Comparison of ENCODE assay signal across 22 mouse cellular contexts in the genomic region with DNA sequence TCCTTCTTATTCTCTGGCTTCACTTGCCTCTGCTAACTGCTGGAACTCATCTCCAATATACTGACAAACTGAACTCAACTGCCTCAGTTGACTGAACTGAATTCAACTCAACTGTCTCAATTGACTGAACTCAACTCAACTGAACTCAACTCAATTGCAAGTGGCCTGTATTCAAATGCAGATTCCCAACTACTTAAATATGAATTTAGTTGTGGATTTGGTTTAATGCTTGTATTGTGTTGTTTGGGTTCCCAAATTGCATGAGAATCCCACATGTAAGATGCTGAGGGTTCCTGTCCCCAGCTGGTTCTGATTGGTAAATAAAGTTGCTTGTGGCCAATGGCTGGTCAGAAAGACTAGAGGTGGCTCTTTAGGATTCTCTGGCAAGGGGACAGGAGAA.
DNase-seq lines count a peak whose midpoint lies in the region; ATAC-seq and TF ChIP-seq lines count a peak whose summit lies in the region.
"Had no signal": no experiment of that assay in that cellular context is flagged by ENCODE, and none has a peak within 500 bp of the region (broad histone marks: within the 10 kb centered on the region; RNA-seq: fewer than 3 reads in every experiment).

No protein-coding gene starts in this region.

- no peak overlapping the region for H3K27ac ChIP-seq in ES-E14 (ENCODE audit: insufficient read depth, low read depth, low read length, poor library complexity, severe bottlenecking)
- H3K27ac ChIP-seq: embryonic facial prominence, embryonic 10.5 days; embryonic facial prominence, embryonic 12.5 days; forebrain, embryonic 13.5 days; forebrain, embryonic 15.5 days had no signal

- no peak overlapping the region for H3K9ac ChIP-seq in ES-E14 (ENCODE audit: insufficient read depth, low read depth, low read length, poor library complexity, severe bottlenecking)
- H3K9ac ChIP-seq: embryonic facial prominence, embryonic 12.5 days; forebrain, embryonic 13.5 days; forebrain, embryonic 15.5 days; forebrain, postnatal 0 days had no signal

- in situ Hi-C loops in ES-E14 (cut with MboI; ENCODE audit: low sequenced_read_pairs in 2 of 2, unreplicated experiment in 2 of 2) = no loop called here

- no peaks in the 10 kb centered on the region for H3K9me3 ChIP-seq in ES-E14 (ENCODE audit: control insufficient read depth, insufficient read depth, low read depth, low read length)
- H3K9me3 ChIP-seq: embryonic facial prominence, embryonic 10.5 days; embryonic facial prominence, embryonic 12.5 days; forebrain, embryonic 13.5 days; forebrain, embryonic 15.5 days; G1E had no signal

- H3K36me3 ChIP-seq in ES-E14 (ENCODE audit: control insufficient read depth, insufficient read depth, low read length, poor library complexity, severe bottlenecking) = no peaks in the 10 kb centered on the region
- H3K36me3 ChIP-seq: embryonic facial prominence, embryonic 10.5 days; embryonic facial prominence, embryonic 12.5 days; forebrain, embryonic 15.5 days; G1E had no signal

- DNase-seq in ES-CJ7 (ENCODE audit: low read depth, low spot score) (peak; percentile 82), ES-E14 (ENCODE audit: low read depth, low spot score) (peak; percentile 25), ZHBTc4 (ENCODE audit: low read depth, low spot score) (peak; percentile 84)
- no peak for DNase-seq in adrenal gland, adult (ENCODE audit: inconsistent age in 2 of 2, low spot score in 1 of 2)
- DNase-seq: adrenal gland, adult 2 months; adrenal gland, postnatal 10 days; adrenal gland, postnatal 25 days; cerebellum, adult 11 months; cerebellum, adult 18-20 months; cerebellum, adult 8-10 months; cerebellum, adult 9-11 months; cerebellum, postnatal 14 days; cerebellum, postnatal 36 days; forebrain, postnatal 0 days had no signal

- H3K4me3 ChIP-seq in ES-E14 (ENCODE audit: insufficient read depth in 1 of 2, low read depth in 1 of 2, low read length in 2 of 2, poor library complexity in 1 of 2, severe bottlenecking in 1 of 2) = no peak overlapping the region
- H3K4me3 ChIP-seq: embryonic facial prominence, embryonic 10.5 days; embryonic facial prominence, embryonic 12.5 days; forebrain, embryonic 13.5 days; forebrain, embryonic 15.5 days had no signal

- no peaks in the 10 kb centered on the region for H3K4me1 ChIP-seq in ES-E14 (ENCODE audit: control insufficient read depth in 2 of 2, insufficient read depth in 2 of 2, low read length in 2 of 2, poor library complexity in 1 of 2)
- H3K4me1 ChIP-seq: embryonic facial prominence, embryonic 10.5 days; embryonic facial prominence, embryonic 12.5 days; forebrain, embryonic 13.5 days; forebrain, embryonic 15.5 days had no signal

- no peak for ATAC-seq in CD4-positive, CD25-positive, alpha-beta regulatory T cell, adult 4 months
- ATAC-seq: activated CD4-positive, CD25-positive, alpha-beta regulatory T cell, adult 4 months; forebrain, embryonic 13.5 days; forebrain, embryonic 15.5 days; forebrain, postnatal 0 days; Patski had no signal

TF ChIP-seq in ES-E14, 5 proteins besides CTCF, POLR2A, EP300 and RAD21:
- TF ChIP-seq MAFK (IDR thresholded peaks at IDR 0.05; ENCODE audit: insufficient read depth, low read depth, low read length) (no peak), HCFC1 (IDR thresholded peaks at IDR 0.05; ENCODE audit: borderline replicate concordance, insufficient read depth, low read length) (no peak), CHD2 (IDR thresholded peaks at IDR 0.05; ENCODE audit: low read depth, low read length) (no peak), ZNF384 (IDR thresholded peaks at IDR 0.05; ENCODE audit: low read depth, low read length) (no peak), ZC3H11A (IDR thresholded peaks at IDR 0.05; ENCODE audit: borderline replicate concordance, low read depth, low read length) (no peak)
TF ChIP-seq in ES-E14: peak in this region for 0.

Comparison
In these comparisons a context has a peak if more than half of its experiments do, and no peak if none do; other contexts are left out.
1. DNase-seq: peak in ES-CJ7 (single experiment), ES-E14 (single experiment) and ZHBTc4 (single experiment); none in adrenal gland, adult (0 of 2).